Mouse (Mus musculus): ENCODE data around the gene Prss23. TPM values are rescaled to one million over a fixed set of nuclear protein-coding genes. Genes with fewer than 3 reads are reported as not detected.

Prss23 gene
- polyA plus RNA-seq, 1 experiment from 2014 or later = 21.3 TPM

DNA sequence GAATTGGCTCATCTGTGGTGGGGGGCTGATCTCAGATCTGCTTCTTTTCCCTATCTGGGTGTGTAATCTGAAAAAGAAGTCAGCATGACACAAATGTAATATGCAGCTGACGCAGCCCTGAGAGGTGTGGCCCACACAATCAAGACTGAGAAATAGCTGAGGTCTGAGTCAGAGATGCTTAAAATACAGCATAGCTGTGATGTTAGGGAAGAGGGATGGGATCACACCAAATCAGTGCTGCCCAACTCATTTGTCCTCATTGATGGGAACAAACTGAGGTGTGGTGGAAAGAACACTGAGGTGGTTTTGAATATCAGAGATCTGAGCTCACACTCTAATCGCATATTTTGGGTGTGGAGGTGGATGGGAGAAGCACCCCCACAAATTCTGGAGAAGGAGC is 14.0 kb upstream of the Prss23 start:
- no peak overlapping the region for H3K4me2 ChIP-seq
- no peak for ATAC-seq (ENCODE audit: low FRiP score)
- WGBS = 87% methylated on average over 2 of the region's 2 CpGs

DNA sequence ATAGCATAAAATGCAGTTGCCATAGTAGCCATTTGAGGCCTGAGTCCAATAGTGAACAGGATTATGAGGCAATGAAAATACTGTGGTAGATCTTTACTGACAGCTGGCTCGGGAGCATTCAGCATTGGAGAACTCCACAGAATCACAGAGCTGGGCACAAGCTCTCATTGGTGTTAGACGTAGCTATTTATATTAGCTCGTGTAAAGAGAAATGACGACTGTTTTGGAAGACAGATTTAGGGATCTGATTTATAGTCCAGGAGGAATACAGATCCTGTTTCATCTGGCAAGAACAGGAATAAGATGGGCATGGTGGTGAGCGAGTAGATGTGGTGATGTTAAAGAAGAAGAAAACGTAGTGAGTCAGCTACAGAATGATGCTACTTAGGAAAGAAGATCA is 12.4 kb upstream of the Prss23 start:
- Histone ChIP-seq H3K4me2 (no peak overlapping the region), H3K9me3 (no peaks in the 10 kb centered on the region), H3K4me3 (replicated peaks) (no peak overlapping the region), H3K4me1 (no peaks in the 10 kb centered on the region), H3K27ac (no peak overlapping the region), H3K9ac (no peak overlapping the region), H3K36me3 (replicated peaks) (no peaks in the 10 kb centered on the region), H3K27me3 (no peaks in the 10 kb centered on the region)
- no peak for ATAC-seq (ENCODE audit: low FRiP score)
- WGBS = 88% methylated on average over 6 of the region's 6 CpGs

More for the DNA sequence above, 14.0 kb upstream of the Prss23 start:
- no peaks in the 10 kb centered on the region for H3K4me1 ChIP-seq
- no peaks in the 10 kb centered on the region for H3K36me3 ChIP-seq (replicated peaks)
- no peak overlapping the region for H3K27ac ChIP-seq
- no peak overlapping the region for H3K4me3 ChIP-seq (replicated peaks)
- no peak overlapping the region for H3K9ac ChIP-seq
- no peaks in the 10 kb centered on the region for H3K9me3 ChIP-seq
- H3K27me3 ChIP-seq = no peaks in the 10 kb centered on the region

DNA sequence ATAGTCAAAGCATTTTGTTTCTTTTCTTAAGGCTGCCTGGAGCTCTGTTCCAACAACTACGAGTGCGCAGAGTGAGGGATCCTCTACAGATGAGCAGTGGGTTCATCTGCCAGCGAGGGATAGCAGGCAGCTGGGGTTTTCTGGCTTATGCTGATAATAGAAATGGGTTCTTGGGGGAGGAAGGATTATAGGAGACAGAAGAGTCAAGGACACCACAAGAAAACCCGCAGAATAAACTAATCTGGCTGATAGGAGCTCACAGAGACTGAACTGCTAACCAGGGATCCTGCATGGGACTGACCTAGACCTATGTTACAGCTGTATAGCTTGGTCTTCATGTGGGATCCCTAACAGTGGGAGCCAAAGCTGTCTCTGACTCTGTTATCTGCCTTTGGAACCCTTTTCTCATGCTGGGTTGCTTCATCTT is 456 bp upstream of the Prss23 start:
- Histone ChIP-seq H3K27me3 (no peaks in the 10 kb centered on the region), H3K36me3 (replicated peaks) (no peaks in the 10 kb centered on the region), H3K27ac (no peak overlapping the region), H3K4me1 (peaks cover 4% of the 10 kb centered on the region; the same call in 1 of the 2 replicates), H3K9me3 (no peaks in the 10 kb centered on the region), H3K4me2 (no peak overlapping the region), H3K4me3 (replicated peaks) (no peak overlapping the region), H3K9ac (no peak overlapping the region)
- ATAC-seq (ENCODE audit: low FRiP score) = no peak
- 84% methylated on average over 4 of the region's 4 CpGs for WGBS

- 81% methylated on average over 4 of the region's 4 CpGs for WGBS
- ATAC-seq (ENCODE audit: low FRiP score) = no peak
Measured at GRCm38 (mm10) chr7:89523816-89524215, 3.2 kb downstream of the Prss23 start.

DNA sequence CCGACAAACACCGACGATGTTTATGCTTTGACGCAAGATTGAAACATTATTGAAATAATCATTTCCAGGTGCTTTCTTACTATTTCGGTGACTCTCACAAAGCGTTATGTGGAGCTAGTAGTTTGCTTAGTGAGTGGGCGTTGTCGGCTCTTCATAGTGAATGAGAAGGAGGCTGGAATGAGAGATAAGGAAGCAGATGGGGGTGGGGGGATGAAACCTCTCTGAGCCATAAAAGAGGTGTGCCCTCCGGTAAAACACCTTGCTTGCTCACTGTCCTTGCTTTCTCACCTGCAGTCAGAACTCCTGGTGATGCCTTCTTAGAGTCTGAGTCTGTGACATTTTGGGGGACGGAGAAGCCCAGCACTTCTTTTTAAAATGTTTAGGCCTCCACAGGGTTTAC is 4.8 kb downstream of the Prss23 start:
- Histone ChIP-seq H3K4me2 (no peak overlapping the region), H3K36me3 (replicated peaks) (no peaks in the 10 kb centered on the region), H3K4me1 (peaks cover 11% of the 10 kb centered on the region; the same call in 1 of the 2 replicates), H3K27me3 (peaks cover 6% of the 10 kb centered on the region; the same call in 1 of the 2 replicates), H3K9ac (no peak overlapping the region), H3K27ac (no peak overlapping the region), H3K4me3 (replicated peaks) (no peak overlapping the region), H3K9me3 (no peaks in the 10 kb centered on the region)
- WGBS = 87% methylated on average over 10 of the region's 10 CpGs
- no peak for ATAC-seq (ENCODE audit: low FRiP score)

More at GRCm38 (mm10) chr7:89523816-89524215, 3.2 kb downstream of the Prss23 start:
- H3K27ac ChIP-seq = no peak overlapping the region
- no peaks in the 10 kb centered on the region for H3K9me3 ChIP-seq
- H3K27me3 ChIP-seq = no peaks in the 10 kb centered on the region
- no peak overlapping the region for H3K4me2 ChIP-seq
- H3K4me3 ChIP-seq (replicated peaks) = no peak overlapping the region
- H3K4me1 ChIP-seq = peaks cover 4% of the 10 kb centered on the region; the same call in 1 of the 2 replicates
- no peaks in the 10 kb centered on the region for H3K36me3 ChIP-seq (replicated peaks)
- no peak overlapping the region for H3K9ac ChIP-seq

DNA sequence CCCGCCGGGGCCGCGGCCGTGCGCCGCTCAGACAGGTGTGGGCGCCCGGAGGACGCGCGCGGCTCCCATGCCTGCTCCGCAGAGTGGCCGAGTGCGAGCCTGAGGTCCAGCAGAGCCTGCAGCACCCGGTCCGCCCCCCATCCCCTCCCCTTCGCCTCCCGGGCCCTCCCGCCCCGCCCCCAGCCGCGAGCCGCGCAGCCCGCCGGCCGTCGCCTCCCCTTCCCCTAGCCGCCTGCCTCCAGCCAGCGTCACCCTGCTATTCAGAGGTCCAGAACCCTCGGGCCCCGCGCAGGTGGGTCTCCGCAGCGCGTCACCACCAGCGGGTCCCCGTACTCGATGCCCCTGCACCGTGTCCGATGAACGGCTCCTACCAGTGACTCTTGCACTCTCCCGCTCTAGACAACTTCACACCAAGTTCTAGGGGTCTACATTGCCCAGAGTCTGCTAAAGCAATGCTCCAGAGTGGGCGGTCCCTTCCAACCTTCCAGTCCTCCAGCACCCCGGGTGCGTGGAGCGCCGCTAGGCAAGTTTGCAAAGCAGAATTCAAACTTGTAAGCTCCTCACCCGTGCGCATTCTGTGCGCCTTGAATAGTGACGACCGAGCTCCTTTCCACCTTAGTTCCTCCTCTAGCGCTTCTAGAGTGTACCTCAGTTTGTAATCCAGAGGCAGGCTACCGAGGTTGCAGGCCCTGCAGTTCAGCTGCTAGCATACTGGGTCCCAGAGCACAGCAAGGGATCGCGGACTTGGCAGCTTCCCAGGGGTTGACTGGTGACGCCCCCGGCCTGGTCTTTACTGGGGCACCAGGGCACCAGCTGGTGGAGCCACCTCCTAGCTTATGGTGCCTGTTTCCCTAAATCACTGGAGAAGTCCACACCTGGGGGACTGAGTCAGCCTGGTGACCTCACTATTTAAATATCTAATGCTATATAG is 9.3 kb downstream of the Prss23 start:
- H3K9ac ChIP-seq = peak overlapping the region; percentile 76
- peaks cover 19% of the 10 kb centered on the region; the same call in 1 of the 2 replicates for H3K4me1 ChIP-seq
- no peaks in the 10 kb centered on the region for H3K36me3 ChIP-seq (replicated peaks)
- peak overlapping the region; percentile 75 for H3K4me3 ChIP-seq (replicated peaks)
- H3K9me3 ChIP-seq = no peaks in the 10 kb centered on the region
- peak; percentile 89 for ATAC-seq (ENCODE audit: low FRiP score)
- under 1% methylated on average over 52 of the region's 61 CpGs for whole genome bisulfite sequencing
- H3K27ac ChIP-seq = 0 out of 2 replicates have a peak overlapping the region, but pooled peaks have one; percentile 42
- peaks cover 10% of the 10 kb centered on the region; the same call in 1 of the 2 replicates for H3K27me3 ChIP-seq
- peak overlapping the region; percentile 95 for H3K4me2 ChIP-seq

GRCm38 (mm10) chr7:89516551-89517459 is 10.2 kb downstream of the Prss23 start:
- Histone ChIP-seq H3K9ac (peak overlapping the region; percentile 76), H3K36me3 (replicated peaks) (no peaks in the 10 kb centered on the region), H3K9me3 (no peaks in the 10 kb centered on the region), H3K4me3 (replicated peaks) (peak overlapping the region; percentile 75), H3K4me1 (peaks cover 25% of the 10 kb centered on the region), H3K27me3 (peaks cover 10% of the 10 kb centered on the region; the same call in 1 of the 2 replicates), H3K27ac (0 out of 2 replicates have a peak overlapping the region, but pooled peaks have one; percentile 42), H3K4me2 (peak overlapping the region; percentile 95)
- peak; percentile 45; the same call in 1 of the 2 replicates for ATAC-seq (ENCODE audit: low FRiP score)
- WGBS = 9% methylated on average over 32 of the region's 32 CpGs

GRCm38 (mm10) chr7:89511921-89512514 is 15.0 kb downstream of the Prss23 start:
- ATAC-seq (ENCODE audit: low FRiP score) = peak; percentile 70
- 26% methylated on average over 4 of the region's 4 CpGs for WGBS

DNA sequence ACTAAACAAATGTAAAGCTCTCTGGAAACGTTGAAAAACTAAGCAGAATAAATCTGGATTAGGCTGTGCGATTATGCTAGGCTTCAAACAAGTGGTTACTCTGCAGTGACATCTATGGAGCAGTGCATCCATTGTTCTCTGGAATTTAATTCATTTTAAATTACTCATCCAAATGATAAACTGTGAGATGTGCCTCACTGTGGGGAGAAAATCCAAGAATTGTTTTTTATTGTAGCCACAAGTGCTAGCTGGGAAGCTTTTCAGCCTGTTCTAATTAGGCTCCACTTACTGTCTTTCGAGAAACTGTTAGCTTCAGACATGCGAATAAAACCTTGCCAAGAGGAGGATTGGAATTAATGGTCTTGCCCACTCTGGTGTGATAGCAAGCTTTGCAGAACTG is 18.3 kb downstream of the Prss23 start:
- 17% methylated on average over 4 of the region's 4 CpGs for WGBS
- ATAC-seq (ENCODE audit: low FRiP score) = no peak
- Histone ChIP-seq H3K4me2 (no peak overlapping the region), H3K9ac (no peak overlapping the region), H3K9me3 (no peaks in the 10 kb centered on the region), H3K27me3 (0 out of 2 replicates have a peak, but pooled peaks cover 6% of the 10 kb centered on the region), H3K27ac (no peak overlapping the region), H3K4me1 (peaks cover 16% of the 10 kb centered on the region), H3K36me3 (replicated peaks) (peaks cover 8% of the 10 kb centered on the region), H3K4me3 (replicated peaks) (no peak overlapping the region)

More at GRCm38 (mm10) chr7:89511921-89512514, 15.0 kb downstream of the Prss23 start:
- Histone ChIP-seq H3K27me3 (0 out of 2 replicates have a peak, but pooled peaks cover 9% of the 10 kb centered on the region), H3K36me3 (replicated peaks) (peaks cover 8% of the 10 kb centered on the region), H3K4me3 (replicated peaks) (no peak overlapping the region), H3K4me1 (peaks cover 28% of the 10 kb centered on the region), H3K4me2 (no peak overlapping the region), H3K9ac (no peak overlapping the region), H3K9me3 (no peaks in the 10 kb centered on the region), H3K27ac (no peak overlapping the region)

GRCm38 (mm10) chr7:89499516-89500307 is 27.3 kb downstream of the Prss23 start:
- Histone ChIP-seq H3K36me3 (replicated peaks) (no peaks in the 10 kb centered on the region), H3K9ac (no peak overlapping the region), H3K27me3 (no peaks in the 10 kb centered on the region), H3K4me2 (peak overlapping the region; percentile 34), H3K4me3 (replicated peaks) (no peak overlapping the region), H3K9me3 (no peaks in the 10 kb centered on the region), H3K4me1 (peaks cover 9% of the 10 kb centered on the region; the same call in 1 of the 2 replicates), H3K27ac (no peak overlapping the region)
- ATAC-seq (ENCODE audit: low FRiP score) = peak; percentile 65; the same call in 1 of the 2 replicates
- WGBS = 30% methylated on average over 17 of the region's 17 CpGs

All from forebrain, embryonic 12.5 days (tissue).